Mouse (Mus musculus): ENCODE data around the gene Tspan12. TPM values are rescaled to one million over a fixed set of nuclear protein-coding genes. Genes with fewer than 3 reads are reported as not detected.
"Not testable (repeated sequence)": the region's sequence is repeated elsewhere in the genome, so short reads cannot be mapped to it uniquely, and the experiment has no call there.

The Tspan12 gene
- 24.7 and 27.9 TPM in 2 replicates for polyA plus RNA-seq (2012; rRNA removed)

- DNase-seq (ENCODE audit: low spot score): no peak
Measured at GRCm38 (mm10) chr6:21852344-21852785, at the start of gene Tspan12. TSS of gene Tspan12 (minus strand) at chr6:21852515.

GRCm38 (mm10) chr6:21894451-21894850 is 42.1 kb upstream of the Tspan12 start:
- no peak for DNase-seq (ENCODE audit: low spot score)

- DNase-seq (ENCODE audit: low spot score): no peak
Measured at GRCm38 (mm10) chr6:21889101-21889500, 36.8 kb upstream of the Tspan12 start.

GRCm38 (mm10) chr6:21887971-21888370 is 35.7 kb upstream of the Tspan12 start:
- DNase-seq (ENCODE audit: low spot score): not testable (repeated sequence)

GRCm38 (mm10) chr6:21879496-21879895 is 27.2 kb upstream of the Tspan12 start:
- DNase-seq (ENCODE audit: low spot score): no peak

GRCm38 (mm10) chr6:21867310-21867709 is 15.0 kb upstream of the Tspan12 start:
- no peak for DNase-seq (ENCODE audit: low spot score)

- DNase-seq (ENCODE audit: low spot score): no peak
Measured at GRCm38 (mm10) chr6:21864179-21864578, 11.9 kb upstream of the Tspan12 start.

- no peak for DNase-seq (ENCODE audit: low spot score)
Measured at GRCm38 (mm10) chr6:21863561-21863960, 11.2 kb upstream of the Tspan12 start.

GRCm38 (mm10) chr6:21861316-21861715 is 9.0 kb upstream of the Tspan12 start:
- DNase-seq (ENCODE audit: low spot score): no peak

GRCm38 (mm10) chr6:21857843-21858242 is 5.5 kb upstream of the Tspan12 start:
- no peak for DNase-seq (ENCODE audit: low spot score)

- DNase-seq (ENCODE audit: low spot score): no peak
Measured at GRCm38 (mm10) chr6:21855921-21856320, 3.6 kb upstream of the Tspan12 start.

GRCm38 (mm10) chr6:21853342-21853741 is 1.0 kb upstream of the Tspan12 start:
- no peak for DNase-seq (ENCODE audit: low spot score)

GRCm38 (mm10) chr6:21851596-21852343 is 545 bp downstream of the Tspan12 start:
- peak; percentile 56 for DNase-seq (ENCODE audit: low spot score)

GRCm38 (mm10) chr6:21851346-21851595 is 1.0 kb downstream of the Tspan12 start:
- no peak for DNase-seq (ENCODE audit: low spot score)

- DNase-seq (ENCODE audit: low spot score): no peak
Measured at GRCm38 (mm10) chr6:21850526-21851345, 1.6 kb downstream of the Tspan12 start.

- no peak for DNase-seq (ENCODE audit: low spot score)
Measured at GRCm38 (mm10) chr6:21848808-21849207, 3.5 kb downstream of the Tspan12 start.

- DNase-seq (ENCODE audit: low spot score): no peak
Measured at GRCm38 (mm10) chr6:21839976-21840775, 12.1 kb downstream of the Tspan12 start.

GRCm38 (mm10) chr6:21839244-21839814 is 13.0 kb downstream of the Tspan12 start:
- DNase-seq (ENCODE audit: low spot score): no peak

GRCm38 (mm10) chr6:21833531-21833930 is 18.8 kb downstream of the Tspan12 start:
- DNase-seq (ENCODE audit: low spot score): no peak

- no peak for DNase-seq (ENCODE audit: low spot score)
Measured at GRCm38 (mm10) chr6:21831871-21832270, 20.4 kb downstream of the Tspan12 start.

- DNase-seq (ENCODE audit: low spot score): no peak
Measured at GRCm38 (mm10) chr6:21830931-21831330, 21.4 kb downstream of the Tspan12 start.

GRCm38 (mm10) chr6:21829930-21830329 is 22.4 kb downstream of the Tspan12 start:
- DNase-seq (ENCODE audit: low spot score): no peak

All from urinary bladder, adult 2 months (tissue).